Mouse (Mus musculus) c-Kit-positive CD71-negative TER-119-negative erythroid progenitor cells, embryonic 14.5 days (primary cell): ENCODE measurements at regions not wholly inside any gene's neighbourhood (a gene's known extent, or its start where the extent isn't known, plus 50 kb on each side); places are given as distances from the start of the nearest gene placed in this dataset.
"Not testable (repeated sequence)": the region's sequence is repeated elsewhere in the genome, so short reads cannot be mapped to it uniquely, and the experiment has no call there.

Experiments used
- DNase-seq: peaks from one replicate; pipeline ENCODE4 v3.0.0-alpha.2; 2013; ENCODE audit warnings: low read depth

DNA sequence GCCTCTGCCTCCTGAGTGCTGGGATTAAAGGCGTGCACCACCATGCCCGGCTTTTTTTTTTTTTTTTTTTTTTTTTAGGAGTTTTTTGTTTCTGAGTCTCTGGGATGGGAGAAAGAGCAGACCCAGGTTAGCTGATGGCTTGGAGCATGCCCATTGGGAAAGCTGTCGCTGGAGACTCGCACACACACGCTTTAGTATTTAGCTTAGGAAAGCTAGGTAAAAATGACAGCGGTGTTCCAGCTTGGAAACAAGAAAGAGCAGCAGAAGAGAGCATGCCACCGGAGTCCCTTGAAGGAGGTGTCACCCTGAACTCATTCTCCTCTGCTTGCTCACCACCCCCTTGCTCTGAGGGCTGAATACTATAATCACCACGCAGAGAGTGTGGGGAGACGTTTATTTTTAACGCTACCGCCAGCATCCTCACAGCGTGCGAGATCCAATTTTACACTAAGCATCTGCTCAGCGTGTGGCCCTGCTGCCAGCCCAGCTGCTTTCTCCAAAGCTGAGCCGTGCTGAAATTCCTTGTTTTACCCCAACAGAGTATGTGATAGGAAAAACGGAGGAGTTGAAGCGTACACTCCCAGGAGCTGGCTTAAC, 95.9 kb upstream of the Map3k1 start:
- DNase-seq = no peak

DNA sequence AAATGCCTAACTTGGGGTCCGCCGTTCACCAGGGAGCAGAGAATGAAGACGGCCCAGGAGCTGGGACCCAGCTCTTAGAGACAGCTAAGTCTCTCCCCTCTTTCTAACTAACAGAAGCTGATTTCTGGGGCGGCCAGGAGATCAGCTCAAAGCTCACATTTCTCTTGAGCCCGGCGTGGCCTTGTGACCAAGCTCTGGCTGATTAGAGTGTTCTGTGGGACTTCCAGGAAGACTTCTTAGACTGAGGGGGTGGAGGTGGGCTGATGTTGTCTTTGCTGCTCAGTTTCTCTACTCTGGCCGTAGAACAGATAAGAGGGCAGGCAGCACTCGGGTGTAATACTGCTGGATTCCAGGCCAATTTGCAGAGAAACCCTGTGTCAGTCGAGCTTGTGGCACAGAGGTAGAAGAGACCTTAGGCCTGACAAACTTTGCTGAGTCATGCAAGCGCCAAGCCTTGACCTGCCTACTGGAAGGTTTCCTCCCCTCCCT, 96.5 kb upstream of the Map3k1 start:
- DNase-seq = no peak

DNA sequence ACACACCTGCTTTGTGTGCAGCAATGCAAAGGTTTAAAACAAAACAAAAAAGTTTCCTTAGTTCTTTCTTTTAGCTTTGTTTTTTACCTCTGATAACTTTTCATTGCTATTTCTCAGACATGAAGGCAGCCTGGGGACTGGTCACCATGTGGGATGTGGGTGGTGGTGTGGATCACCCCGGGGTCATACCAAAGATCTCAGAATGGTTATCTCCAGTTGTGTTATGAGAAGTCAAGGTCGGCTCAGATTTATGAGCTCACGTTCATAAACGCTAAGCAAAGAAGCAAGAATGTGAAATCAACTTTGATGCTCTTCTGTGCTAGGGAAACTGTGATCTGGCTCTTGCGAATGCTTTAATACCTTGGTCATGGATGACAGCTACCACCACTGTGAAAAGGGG, 102.3 kb upstream of the Map3k1 start:
- no peak for DNase-seq

DNA sequence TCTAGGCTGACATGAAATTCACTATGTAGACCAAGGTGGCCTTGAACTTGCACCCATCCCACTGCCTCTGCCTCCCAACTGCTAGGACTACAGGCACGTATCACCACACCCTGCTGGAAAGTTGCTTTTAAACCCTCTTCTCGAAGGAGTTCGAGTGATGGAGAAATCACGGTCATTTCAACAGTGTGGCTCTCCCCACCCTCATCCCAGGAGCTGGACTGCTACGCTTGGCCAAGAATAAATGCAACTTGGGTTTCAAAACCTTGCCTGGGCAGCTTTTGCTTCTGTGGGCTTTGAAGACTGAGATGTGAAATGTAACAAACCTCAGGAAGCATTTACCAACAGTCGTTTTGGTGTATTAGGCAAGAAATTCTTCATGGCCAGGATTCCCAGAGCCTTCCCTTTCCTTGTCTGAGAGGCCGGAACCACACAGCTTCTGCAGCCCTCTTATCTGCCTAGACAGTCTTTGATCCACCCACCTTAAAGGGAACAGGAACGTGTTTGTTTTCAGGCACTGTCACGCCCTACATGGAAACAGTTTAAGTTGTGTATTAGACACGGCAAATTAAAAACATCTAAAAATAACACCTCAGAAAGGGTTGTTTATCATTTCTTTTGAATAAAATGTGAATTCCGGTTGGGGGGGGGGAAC, 103.0 kb upstream of the Map3k1 start:
- DNase-seq = no peak

DNA sequence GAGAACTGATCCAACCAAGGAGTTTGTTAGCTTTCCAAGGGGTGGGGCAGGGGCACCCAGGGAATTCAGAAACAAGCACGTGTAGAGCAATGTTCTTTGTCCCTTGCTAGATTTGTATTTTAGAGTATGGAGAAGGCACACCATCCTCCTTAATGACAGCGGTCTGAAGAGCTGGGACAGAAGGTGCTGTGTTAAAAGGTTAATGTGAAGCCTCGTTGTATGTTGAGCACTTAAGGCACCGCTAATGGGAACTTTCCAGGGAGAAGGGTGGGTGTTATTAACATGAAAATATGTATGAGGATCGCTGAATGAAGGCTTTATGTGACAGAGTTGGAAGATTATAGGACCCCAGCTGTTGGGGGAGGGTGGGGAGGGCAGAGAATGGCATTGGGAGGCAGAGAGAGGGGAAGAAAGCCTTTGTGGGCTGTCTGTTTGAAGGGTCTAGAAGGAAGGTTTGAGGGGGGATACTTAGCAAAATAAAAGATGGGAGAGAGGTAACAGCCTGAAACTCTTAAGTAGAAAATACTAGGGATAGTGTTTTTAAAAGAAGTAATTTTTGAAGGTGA, 105.6 kb upstream of the Map3k1 start:
- no peak for DNase-seq

DNA sequence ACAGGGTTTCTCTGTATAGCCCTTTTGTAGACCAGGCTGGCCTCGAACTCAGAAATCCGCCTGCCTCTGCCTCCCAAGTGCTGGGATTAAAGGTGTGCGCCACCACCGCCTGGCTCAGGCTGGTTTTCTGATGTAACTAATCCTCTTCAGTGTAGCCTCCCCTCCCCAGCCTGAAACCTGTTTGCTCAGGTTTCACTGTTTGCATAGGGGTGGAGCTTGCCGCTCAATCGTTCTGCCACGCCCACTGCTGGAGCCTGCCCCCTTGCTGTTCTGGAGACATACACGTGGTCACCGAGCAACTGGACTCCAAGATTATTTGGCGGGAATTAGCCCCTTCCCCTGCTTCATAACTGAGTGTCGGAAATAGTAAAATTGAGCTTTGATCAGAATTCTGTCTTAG, 110.6 kb upstream of the Map3k1 start:
- DNase-seq = not testable (repeated sequence)

DNA sequence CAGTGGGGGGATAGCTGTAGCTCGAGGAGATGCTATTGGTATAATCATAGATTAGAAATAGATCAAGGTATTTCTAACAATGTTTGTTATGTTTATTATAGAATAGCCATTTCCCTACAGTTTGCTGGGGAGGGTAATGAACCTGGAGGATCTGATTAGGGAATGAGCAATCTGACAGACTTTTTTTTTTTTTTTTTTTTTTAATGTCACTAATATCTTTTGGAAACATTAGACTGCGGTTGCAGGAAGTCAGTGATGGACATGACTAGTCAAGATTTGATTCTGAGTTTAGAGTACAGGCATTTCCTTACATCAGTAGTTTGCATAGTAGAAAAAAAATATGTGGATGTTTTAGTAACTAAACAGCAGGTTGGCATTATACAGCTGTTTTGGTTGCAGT, 111.7 kb upstream of the Map3k1 start:
- DNase-seq = no peak

DNA sequence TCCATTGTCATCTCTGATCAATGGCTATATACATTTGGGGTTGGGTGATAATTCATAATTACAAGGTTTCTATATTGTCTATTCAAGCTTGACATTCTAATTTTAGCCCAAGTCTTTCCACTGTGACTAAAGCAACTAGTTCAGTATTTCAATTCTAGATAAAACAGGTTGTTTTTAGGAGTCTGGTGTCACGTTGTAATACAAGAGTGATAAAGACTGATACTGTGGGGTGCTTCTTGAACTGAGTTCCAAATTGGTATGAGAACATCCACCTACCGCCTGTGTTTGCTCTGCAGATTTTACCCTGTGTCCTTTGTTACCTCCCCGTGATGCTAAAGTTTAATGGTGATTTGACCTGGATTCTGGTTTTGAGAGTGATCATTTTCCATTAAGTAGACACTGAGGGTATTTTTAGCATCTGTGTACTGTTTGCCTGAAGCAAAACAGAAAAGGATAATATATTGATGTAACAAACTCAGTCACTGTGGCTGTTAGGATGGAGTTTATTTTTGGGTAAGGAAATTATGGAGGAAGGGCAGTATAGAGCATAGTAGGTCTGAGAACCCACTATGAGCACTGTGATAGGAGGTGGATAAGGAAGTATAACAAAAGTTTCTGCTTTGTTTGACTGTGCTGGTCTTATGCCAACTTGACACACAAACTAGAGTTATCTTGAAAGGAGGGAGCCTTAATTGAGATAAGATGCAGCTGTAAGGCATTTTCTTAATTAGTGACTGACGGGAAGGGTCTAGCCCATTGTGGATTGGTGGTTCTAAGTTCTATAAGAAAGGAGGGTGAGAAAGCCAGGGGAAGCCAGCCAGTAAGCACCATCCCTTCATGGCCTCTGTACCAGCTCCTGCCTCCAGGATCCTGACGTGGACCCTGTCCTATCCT, 112.6 kb upstream of the Map3k1 start:
- no peak for DNase-seq

DNA sequence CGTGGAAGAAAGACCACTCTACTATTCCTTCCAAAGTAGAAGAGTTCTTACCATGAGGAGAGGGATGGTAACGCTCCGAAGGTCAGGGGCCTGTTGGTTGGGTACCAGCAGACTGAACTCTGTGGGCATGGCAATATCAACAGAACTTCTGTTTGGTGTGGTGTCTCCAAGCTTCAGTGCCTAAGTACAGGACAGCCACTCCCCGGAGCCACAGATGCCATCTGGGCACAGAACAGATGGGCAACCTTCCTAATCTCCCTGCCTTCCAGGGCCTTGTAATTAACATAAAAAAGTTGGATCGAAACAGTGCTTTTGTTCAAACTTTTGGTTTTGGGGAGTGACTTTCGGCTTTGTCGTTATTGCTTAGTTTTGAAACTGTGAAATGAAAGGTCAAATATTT, 116.6 kb upstream of the Map3k1 start:
- DNase-seq = no peak

DNA sequence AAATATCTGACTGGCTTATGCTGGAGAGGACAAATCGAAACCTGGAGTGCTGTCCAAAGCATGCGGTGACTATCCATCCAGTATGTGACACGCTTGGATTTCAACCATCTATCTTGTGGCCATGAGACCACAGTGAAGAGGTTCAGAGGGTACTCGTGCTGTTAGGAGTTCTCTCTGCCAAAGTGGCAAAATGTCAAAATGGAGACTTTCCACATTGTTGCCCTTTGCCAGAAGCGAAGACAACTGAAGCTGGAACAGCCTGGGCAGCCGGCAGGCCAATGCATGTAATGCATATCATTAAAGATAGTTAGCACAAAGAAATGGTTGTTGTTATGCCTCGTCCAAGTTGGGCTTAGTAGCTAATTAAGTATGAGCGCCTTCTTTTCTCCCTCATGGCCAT, 118.0 kb upstream of the Map3k1 start:
- DNase-seq = no peak

DNA sequence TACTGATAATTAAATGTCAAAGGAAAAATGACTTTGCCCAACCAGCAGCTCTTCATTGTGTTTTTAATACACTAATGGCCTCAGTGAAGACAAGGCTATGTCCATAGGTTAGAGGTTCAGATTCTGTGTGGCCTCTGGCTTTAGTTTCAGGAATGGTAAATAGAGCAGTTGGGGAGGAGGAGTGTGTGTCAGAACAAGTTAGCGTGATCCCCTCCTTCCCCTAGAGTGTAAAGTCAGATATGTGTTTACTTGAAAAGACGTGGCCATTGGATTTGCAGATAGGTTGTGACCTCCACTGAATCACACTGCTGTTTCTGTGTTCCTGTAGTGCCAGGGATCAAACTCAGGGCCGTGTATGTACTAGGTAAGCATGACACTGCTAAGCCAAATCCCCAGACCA, 118.7 kb upstream of the Map3k1 start:
- no peak for DNase-seq

DNA sequence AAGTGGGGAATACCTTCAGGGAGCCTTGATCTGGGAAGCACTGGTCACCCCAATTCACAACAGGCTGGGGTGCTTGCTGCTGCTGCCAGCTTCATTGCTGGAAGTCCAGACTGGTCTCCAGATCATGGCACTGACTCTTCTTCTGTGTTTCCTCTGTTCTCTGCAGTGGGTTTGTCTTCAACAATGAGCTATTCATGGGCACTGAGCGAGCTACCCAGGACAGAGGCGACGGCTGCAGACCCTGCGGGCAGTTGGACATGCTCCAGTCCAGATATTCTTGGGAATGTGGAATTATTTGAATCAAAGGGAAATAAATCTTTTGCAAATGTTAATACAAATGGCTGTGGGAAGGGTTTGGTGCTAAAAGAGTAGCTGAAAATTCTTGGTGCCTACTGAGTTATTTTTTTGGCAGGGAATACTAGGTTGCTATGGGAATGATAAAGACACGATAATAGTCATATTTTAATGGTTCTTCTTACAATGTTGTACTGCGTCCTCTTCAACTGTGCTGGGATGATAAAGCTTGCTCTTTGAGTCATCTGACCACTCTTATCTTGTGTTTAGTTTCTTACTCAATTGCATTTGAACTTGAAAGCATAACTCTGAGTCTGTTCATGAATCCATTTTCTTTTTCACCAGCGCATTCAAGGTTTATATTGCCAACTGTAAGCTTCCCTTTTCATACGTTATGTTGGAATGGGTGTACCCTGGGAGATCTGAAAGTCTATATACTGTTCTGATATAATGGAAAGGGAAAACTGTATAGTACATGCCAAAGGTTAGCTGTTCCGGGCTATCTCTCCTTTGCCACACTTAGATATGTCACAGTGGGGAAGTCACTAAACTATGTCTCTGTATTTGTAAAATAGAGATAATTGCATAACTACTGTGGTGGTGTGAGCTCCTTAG, 120.1 kb upstream of the Map3k1 start:
- no peak for DNase-seq

DNA sequence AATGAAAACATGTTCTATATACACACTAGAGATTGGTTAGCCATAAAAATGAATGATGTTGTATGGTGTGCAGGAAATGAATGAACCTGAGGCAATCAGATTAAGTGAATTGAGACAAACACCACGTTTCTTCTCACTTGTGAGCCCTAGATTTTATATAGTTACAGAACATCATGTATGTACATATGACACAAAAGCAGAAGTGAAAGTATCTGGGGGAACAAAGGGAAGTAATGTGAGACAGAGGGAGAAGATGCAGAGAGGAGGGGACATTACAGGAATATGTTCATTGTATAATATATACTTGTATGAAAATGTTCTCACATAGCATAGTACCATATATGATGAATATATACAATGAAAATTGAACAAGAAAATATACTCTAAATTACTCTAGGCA, 121.1 kb upstream of the Map3k1 start:
- DNase-seq = peak; percentile 43

DNA sequence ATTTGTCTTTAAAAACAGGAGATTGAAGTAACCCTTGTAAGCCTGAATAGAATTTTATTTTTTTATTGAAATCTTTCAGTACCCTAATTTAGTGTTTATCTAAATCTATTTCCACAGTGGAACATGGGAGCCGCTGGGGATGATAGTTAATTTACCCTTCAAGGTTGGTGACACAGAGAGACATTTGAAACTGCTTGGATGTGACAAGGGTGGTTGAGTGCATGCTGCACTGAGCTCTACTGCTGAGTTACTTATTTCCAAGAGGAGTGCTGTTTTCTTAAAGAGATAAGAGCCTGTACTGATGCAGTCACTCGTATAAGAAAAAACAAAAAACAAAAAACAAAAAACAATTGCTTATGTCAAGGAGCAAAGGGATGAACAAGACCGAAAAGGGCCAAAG, 123.7 kb upstream of the Map3k1 start:
- DNase-seq = no peak

DNA sequence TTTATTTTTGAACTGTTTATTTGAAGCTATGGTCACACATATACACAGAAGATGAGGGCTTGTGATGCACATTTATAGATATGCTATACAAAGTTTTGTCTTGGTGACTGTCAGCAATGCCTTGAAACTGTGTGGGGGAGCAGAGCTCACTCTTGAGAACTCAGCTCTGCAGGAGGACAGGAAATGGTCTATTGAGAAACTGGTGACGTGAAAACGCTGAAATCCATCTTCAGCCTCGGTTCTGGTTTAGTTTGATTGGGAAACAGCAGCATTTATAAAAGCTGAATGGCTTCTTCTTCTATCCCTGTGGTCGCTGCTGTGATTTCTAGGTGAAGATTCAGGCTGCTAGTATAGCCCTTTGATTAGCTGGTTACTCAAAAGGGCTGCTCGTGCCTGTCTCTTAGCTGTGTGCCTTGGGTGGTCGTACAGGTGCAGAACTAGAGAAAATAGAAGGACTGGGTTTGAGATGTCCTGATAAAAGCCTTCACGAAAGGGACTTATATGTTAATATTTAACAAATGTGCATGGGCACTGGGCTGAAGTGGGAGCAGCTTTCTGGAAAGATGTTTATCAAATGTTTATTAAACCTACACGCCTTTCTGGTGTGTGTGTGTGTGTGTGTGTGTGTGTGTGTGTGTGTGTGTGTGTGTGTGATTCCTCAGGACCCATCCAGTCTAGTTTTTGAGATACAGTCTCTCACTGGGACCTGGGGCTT, 124.9 kb upstream of the Map3k1 start:
- DNase-seq = no peak

DNA sequence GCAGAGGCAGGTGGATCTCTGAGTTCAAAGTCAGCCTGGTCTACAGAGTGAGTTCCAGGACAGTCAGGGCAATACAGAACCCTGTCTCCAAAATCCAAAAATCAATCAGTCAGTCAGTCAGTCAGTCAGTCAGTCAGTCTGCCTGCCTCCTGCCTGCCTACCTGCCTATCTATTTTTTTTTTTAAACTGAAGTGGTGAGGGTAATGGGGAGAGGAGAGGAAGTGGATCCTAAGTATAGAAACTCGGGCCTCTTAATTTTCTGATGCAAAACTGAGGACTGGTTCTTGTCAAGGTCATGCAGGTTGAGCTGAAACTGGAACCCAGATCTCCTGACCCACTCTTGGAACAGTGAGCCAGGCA, 126.9 kb upstream of the Map3k1 start:
- no peak for DNase-seq

DNA sequence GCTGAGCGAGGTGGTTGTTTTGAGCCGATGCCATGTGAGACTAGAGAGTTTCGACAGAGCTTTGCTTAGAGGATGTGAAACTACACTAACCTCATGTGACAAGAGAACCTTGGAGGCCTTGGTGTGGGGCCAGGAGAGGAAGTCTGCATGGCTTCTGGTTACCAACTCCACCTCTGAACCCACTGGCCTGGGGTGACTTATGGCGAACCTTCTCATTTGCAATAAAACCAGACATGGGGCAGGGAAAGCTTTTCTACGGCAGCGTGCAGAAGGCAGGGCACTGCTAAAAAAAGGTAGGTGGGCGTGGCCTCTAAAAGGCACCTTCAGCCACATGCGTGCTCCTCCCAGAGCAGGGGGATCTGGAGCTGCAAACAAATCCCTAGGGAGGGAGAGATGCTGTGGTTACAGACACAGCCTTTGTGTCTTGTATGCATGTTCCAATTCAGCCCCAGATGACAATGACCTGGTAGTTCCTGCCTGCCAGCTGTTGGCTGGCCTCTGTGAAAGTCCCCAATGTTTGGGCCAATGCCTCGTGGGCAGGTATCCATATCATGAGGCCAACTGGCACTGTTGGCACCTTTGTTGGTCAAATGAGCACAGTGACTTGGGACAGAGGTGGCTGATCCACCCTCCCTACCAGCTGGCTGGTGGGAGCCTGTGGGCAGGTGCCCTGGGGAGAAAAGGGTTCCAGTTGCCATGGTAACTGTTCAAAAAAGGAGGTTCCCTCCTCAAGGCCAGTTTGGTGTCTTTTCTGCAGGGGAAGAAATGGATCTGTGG, 127.5 kb upstream of the Map3k1 start:
- peak; percentile 58 for DNase-seq

DNA sequence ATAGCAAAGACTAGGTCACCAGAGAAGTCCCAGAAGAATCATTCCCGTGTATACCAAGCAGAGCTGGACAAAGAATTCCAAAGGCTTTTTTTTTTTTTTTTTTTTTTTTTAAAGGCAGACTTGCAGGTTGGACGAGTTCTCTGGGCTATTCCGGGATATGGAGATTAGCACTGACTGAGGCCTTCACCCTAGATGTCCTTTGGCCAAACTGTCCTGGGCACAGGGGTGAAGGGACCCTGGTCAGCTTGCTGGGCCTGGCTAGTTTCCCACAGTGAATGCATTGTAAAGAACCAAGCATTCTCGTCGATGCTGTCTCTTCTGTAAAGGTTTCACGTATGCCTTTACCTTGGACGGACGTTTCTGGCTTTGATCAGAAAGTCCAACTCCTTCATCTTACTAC, 128.2 kb upstream of the Map3k1 start:
- DNase-seq = no peak

DNA sequence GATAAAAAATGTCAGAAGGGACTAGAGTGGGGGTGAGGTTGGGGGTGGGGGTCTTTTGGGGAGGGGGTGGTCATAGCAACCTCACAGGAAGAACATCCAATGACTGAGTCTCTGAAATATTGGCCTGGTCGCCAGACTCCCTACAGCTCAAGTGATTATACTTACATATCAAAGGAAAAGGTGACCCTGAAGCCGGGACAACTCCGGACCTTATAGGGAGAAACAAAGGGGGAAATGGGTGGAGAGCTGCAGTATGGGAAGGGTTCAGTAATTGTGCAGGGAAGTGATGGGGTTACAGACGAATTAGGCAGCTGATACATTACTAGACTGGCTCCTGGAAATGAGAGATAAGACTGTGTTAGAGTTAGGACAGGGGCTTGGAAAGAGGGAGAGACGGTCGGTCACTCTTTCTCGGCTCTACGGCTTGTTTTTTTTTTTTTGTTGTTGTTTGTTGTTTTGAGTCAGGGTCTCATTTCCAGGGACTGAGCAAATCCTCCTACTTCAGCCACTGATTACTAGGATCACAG, 130.2 kb upstream of the Map3k1 start:
- DNase-seq = no peak

DNA sequence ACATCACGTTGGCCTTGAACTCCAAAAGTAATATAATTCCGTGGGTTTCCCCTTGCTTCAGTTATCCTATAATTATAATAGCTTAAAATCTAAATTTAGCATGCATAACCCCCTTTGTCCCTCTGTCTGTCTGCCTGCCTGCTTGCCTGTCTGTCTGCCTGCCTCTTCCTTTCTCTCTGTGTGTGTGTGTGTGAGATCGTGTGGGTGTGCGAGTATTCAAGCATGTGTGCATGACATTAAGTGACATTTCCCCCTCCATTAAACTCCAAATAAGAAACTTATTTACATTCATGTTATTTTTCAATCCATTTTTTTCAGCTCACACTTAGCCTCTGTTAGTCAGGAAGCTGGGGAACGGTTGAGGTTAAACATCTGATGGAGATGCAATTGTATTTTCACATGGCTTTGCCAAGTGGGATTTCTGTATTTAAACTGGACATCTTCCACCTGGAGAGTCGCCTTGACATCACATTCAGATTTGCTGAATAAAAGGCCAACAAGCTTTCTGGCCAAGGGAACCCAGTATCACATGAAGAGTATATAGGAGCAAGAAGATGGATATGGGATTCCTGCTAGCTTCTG, 130.8 kb upstream of the Map3k1 start:
- no peak for DNase-seq
